Mouse (Mus musculus): Measurements from ENCODE around the gene Akap1. TPM values are rescaled to one million over a fixed set of nuclear protein-coding genes. Genes with fewer than 3 reads are reported as not detected.
A peak's percentile ranks its signal among the peaks of the same experiment; 100 is the strongest.

Gene Akap1
- polyA plus RNA-seq (2012; rRNA removed) (31.4 and 33.5 TPM in 2 replicates), polyA plus RNA-seq (2014; fragmentation: Nextera tagmentation; extraction: Ambion mirVana) (14.9 and 15.0 TPM in 2 replicates)

DNA sequence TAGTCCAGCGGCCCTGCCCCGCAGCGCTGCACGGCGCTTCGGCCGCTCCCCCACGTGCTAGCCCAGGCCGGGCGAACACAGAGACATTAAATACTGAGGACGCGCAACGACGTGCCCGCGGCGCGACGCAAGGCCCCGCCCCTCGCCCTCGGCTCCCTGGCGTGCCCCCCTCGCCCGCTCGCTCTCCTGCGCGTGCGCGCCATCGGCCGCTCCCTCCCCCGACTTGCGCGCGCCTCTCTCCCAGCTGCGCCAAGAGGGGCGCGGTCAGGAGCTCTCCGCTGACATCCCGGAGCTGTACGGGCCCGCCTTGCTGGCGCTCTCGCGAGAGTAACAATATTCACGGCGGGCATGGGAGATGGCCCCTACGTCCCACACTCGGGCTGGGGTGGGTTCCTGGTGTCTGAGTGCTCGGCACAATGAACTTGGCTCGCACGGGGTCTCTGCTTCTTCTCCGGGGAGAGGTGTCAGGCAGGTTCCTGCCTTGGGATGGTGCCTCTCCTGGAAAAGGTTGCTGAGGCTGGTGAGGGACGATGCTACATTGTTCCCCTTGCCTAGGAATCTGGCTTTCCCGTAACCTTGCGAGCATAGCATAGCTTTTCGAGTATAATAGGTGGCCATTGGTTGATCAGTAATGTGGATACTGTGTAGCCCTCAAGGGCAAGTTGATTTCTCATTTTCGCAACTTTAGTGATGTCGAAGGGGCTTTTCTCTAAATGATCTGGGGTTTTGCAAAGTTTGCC lies at the start of gene Akap1:
TSS of gene Akap1 (minus strand) at position 129 of the 740 bp plus-strand sequence.
- WGBS, result 2% methylated on average over 43 of the region's 60 CpGs
- peak within 1 kb of the TSS; percentile 93 for H3K4me2 ChIP-seq (replicated peaks; ENCODE audit: low read depth, low read length, severe bottlenecking)
- no peaks in the 10 kb centered on the region for H3K9me3 ChIP-seq (ENCODE audit: control insufficient read depth, low read length)
- peak within 1 kb of the TSS; percentile 81 for H3K27ac ChIP-seq (replicated peaks; ENCODE audit: low read depth, low read length)
- H3K9ac ChIP-seq (ENCODE audit: low read depth, low read length, severe bottlenecking), result peak within 1 kb of the TSS; percentile 78
- H3K36me3 ChIP-seq (ENCODE audit: control insufficient read depth, insufficient read depth, low read length), result no peaks in the 10 kb centered on the region
- TF ChIP-seq POLR2A (IDR thresholded peaks at IDR 0.05; ENCODE audit: borderline replicate concordance, extremely low read depth, insufficient read depth, insufficient read length), result peak; percentile 98; the same call in 1 of the 2 replicates
- peak within 1 kb of the TSS; percentile 61 for H3K4me3 ChIP-seq (replicated peaks; ENCODE audit: low read length)
- peaks cover 6% of the 10 kb centered on the region for H3K4me1 ChIP-seq (ENCODE audit: control insufficient read depth, insufficient read depth, low read length)
- ATAC-seq (ENCODE audit: low FRiP score, low read depth), result peak; percentile 97
- H3K27me3 ChIP-seq (ENCODE audit: control insufficient read depth, insufficient read depth, low read length), result no peaks in the 10 kb centered on the region
- peak; percentile 94 for DNase-seq (ENCODE audit: low spot score)

DNA sequence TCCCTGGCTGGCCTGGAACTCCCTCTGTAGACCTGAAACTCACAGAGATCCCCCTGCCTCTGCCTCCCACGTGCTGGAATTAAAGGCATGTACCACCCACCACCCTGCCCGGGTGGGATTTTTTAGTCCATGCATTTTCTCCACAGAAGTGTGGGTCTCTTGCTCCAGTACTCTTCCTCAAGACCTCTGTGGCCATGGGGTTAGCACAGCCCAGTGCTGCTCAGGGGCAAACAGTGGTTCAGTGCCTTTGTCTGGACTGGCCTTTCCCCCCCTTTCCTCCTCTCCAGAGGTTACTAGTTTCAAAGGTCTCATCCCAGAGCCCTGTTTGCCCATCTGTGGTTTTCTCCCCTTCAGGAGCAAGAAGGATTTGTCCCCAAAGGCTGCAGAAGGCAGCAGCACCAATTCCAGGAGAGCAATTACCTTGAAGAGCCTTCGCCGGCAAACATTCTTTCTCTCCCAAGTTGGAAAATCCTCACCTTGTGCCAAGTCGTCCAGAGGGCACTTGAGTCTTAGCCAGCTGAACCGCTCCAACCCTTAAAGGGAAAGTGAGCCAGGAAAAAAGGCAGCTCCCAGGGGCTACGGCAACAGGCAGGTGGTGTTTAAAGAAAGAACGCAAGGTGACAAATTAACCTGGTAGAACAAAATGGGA lies 45.1 kb upstream of the Akap1 start:
- TF ChIP-seq POLR2A (IDR thresholded peaks at IDR 0.05; ENCODE audit: borderline replicate concordance, extremely low read depth, insufficient read depth, insufficient read length), result no peak
- Histone ChIP-seq H3K27ac (replicated peaks; ENCODE audit: low read depth, low read length) (no peak overlapping the region), H3K4me3 (replicated peaks; ENCODE audit: low read length) (no peak overlapping the region), H3K27me3 (ENCODE audit: control insufficient read depth, insufficient read depth, low read length) (no peaks in the 10 kb centered on the region), H3K36me3 (ENCODE audit: control insufficient read depth, insufficient read depth, low read length) (no peaks in the 10 kb centered on the region), H3K4me1 (ENCODE audit: control insufficient read depth, insufficient read depth, low read length) (no peaks in the 10 kb centered on the region), H3K9me3 (ENCODE audit: control insufficient read depth, low read length) (no peaks in the 10 kb centered on the region), H3K9ac (ENCODE audit: low read depth, low read length, severe bottlenecking) (no peak overlapping the region), H3K4me2 (replicated peaks; ENCODE audit: low read depth, low read length, severe bottlenecking) (no peak overlapping the region)
- DNase-seq (ENCODE audit: low spot score) (peak; percentile 17), ATAC-seq (ENCODE audit: low FRiP score, low read depth) (no peak)
- 72% methylated on average over 8 of the region's 8 CpGs for WGBS

DNA sequence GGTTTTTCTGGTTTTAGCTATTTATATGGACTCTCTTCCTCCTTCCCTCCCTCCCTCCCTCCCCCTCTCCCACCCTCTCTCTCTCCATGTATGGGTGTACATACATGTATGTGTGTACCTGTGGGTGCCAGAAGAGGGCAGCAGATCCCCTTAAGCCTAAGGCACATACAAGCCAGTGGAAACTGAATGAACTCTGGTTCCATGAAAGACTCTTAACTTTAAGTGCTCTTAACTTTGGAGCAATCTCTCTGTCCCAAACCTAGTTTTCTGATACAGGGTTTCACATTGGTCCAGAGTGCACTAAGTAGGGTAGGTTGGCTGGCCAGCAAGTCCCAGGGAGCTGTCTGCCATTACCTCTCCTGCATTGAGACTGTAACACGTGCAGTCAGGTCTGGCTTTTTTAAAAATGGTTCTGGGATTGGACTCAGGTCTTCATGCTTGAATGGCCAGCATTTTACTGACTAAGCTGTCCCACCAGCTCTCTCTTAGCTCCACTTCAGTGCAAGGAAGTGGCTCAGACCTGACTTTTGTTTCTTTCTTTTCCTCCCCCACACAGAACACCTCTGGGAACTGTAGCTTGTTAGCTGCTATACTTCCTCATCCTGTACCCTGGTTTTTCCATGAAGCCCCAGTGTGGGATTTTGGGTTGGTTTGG lies 44.3 kb upstream of the Akap1 start:
- TF ChIP-seq POLR2A (IDR thresholded peaks at IDR 0.05; ENCODE audit: borderline replicate concordance, extremely low read depth, insufficient read depth, insufficient read length), result no peak
- Histone ChIP-seq H3K4me3 (replicated peaks; ENCODE audit: low read length) (no peak overlapping the region), H3K9ac (ENCODE audit: low read depth, low read length, severe bottlenecking) (no peak overlapping the region), H3K27me3 (ENCODE audit: control insufficient read depth, insufficient read depth, low read length) (no peaks in the 10 kb centered on the region), H3K4me1 (ENCODE audit: control insufficient read depth, insufficient read depth, low read length) (no peaks in the 10 kb centered on the region), H3K4me2 (replicated peaks; ENCODE audit: low read depth, low read length, severe bottlenecking) (no peak overlapping the region), H3K36me3 (ENCODE audit: control insufficient read depth, insufficient read depth, low read length) (no peaks in the 10 kb centered on the region), H3K27ac (replicated peaks; ENCODE audit: low read depth, low read length) (no peak overlapping the region), H3K9me3 (ENCODE audit: control insufficient read depth, low read length) (no peaks in the 10 kb centered on the region)
- no peak for ATAC-seq (ENCODE audit: low FRiP score, low read depth)
- 90% methylated on average over 1 of the region's 1 CpGs for WGBS
- peak; percentile 26 for DNase-seq (ENCODE audit: low spot score)

DNA sequence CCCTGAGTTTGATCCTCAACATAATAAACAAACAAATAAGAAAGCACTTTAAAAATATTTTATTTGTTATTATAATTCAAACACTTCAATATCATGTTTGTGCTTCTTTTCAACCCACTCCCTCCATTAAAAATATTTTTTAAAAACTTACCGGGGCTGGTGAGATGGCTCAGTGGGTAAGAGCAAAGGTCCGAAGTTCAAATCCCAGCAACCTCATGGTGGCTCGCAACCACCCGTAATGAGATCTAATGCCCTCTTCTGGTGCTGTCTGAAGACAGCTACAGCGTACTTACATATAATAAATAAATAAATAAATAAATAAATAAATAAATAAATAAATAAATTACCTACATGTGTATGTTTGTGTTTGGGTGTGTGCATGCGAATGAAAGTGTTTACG lies 43.5 kb upstream of the Akap1 start:
- no peak overlapping the region for H3K4me3 ChIP-seq (replicated peaks; ENCODE audit: low read length)
- no peak for ATAC-seq (ENCODE audit: low FRiP score, low read depth)
- H3K27me3 ChIP-seq (ENCODE audit: control insufficient read depth, insufficient read depth, low read length), result no peaks in the 10 kb centered on the region
- WGBS, result 94% methylated on average over 7 of the region's 7 CpGs
- H3K4me2 ChIP-seq (replicated peaks; ENCODE audit: low read depth, low read length, severe bottlenecking), result no peak overlapping the region
- H3K9ac ChIP-seq (ENCODE audit: low read depth, low read length, severe bottlenecking), result no peak overlapping the region
- TF ChIP-seq POLR2A (IDR thresholded peaks at IDR 0.05; ENCODE audit: borderline replicate concordance, extremely low read depth, insufficient read depth, insufficient read length), result no peak
- H3K4me1 ChIP-seq (ENCODE audit: control insufficient read depth, insufficient read depth, low read length), result no peaks in the 10 kb centered on the region
- no peaks in the 10 kb centered on the region for H3K9me3 ChIP-seq (ENCODE audit: control insufficient read depth, low read length)
- no peaks in the 10 kb centered on the region for H3K36me3 ChIP-seq (ENCODE audit: control insufficient read depth, insufficient read depth, low read length)
- DNase-seq (ENCODE audit: low spot score), result no peak
- H3K27ac ChIP-seq (replicated peaks; ENCODE audit: low read depth, low read length), result no peak overlapping the region

DNA sequence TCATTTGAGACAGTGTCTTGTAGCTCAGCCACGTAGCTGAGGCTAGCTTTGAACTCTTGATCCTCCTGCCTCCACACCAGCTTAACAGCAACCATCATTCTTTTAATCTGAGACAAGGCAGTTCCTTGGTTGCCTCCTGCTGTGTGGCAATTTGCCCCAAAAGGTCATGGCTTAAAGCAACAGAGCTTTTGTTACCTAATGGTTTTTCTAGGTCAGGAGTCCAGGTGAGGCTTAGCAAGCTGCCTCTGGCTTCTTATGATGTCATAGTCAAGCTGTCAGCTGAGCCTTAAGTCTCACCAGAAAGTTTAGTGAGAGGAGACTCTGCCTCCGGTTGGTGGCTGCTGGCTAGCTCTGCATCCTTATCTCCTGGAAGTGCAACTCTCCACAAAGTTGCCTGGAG lies 41.2 kb upstream of the Akap1 start:
- Histone ChIP-seq H3K4me1 (ENCODE audit: control insufficient read depth, insufficient read depth, low read length) (no peaks in the 10 kb centered on the region), H3K27ac (replicated peaks; ENCODE audit: low read depth, low read length) (no peak overlapping the region), H3K27me3 (ENCODE audit: control insufficient read depth, insufficient read depth, low read length) (no peaks in the 10 kb centered on the region), H3K36me3 (ENCODE audit: control insufficient read depth, insufficient read depth, low read length) (no peaks in the 10 kb centered on the region), H3K9me3 (ENCODE audit: control insufficient read depth, low read length) (no peaks in the 10 kb centered on the region), H3K9ac (ENCODE audit: low read depth, low read length, severe bottlenecking) (no peak overlapping the region), H3K4me2 (replicated peaks; ENCODE audit: low read depth, low read length, severe bottlenecking) (no peak overlapping the region), H3K4me3 (replicated peaks; ENCODE audit: low read length) (no peak overlapping the region)
- 47% methylated on average over 2 of the region's 2 CpGs for WGBS
- no peak for ATAC-seq (ENCODE audit: low FRiP score, low read depth)
- TF ChIP-seq POLR2A (IDR thresholded peaks at IDR 0.05; ENCODE audit: borderline replicate concordance, extremely low read depth, insufficient read depth, insufficient read length), result no peak
- DNase-seq (ENCODE audit: low spot score), result no peak
